Mouse (Mus musculus): ENCODE results near the gene Zbtb7b.

DNA sequence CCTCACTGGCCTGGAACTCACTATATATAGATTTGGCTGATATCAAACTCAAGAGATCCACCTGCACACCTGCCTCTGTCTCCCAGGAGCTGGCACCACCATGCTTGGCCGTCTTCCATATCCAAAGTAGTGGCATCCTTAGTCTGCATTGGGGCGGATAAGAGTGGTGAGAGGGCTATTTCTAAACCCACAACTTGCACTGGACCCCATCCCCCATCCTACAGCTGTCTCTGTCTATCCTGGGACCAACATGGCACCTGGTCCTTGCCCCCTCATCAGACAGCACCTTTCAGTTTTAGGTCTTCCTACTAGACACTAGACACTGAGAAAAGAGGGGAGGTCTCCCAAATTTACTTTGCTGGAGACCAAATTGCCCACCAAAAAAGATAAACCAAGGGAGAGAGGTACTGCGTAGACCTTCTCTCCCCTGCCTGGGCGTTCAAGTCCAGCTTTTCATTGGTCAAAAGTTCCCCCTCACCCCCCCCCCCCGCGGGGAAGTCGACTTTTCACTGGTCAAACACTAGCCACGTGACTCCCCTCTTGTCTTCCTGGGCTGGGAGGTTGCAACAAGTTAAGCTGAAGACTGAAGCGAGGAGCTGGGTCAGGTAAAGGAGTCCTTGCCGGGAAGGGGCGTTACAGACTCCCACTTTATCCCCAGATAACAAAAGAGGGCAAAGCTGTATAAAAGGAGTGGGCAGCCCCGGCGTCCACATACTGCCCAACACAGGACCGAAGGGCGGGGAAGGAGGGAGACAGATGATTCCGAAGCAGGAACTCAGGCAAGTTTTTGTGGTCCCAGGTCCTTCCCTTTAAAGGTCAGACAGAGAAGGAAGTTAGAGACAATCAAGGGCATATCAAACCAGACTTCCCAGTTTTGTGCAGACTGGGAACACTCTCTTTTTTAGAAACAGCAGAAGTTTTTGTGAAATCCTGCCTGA, 41.9 kb upstream of the Zbtb7b start, which contains the start of gene Pbxip1:
- TF ChIP-seq CTCF (IDR thresholded peaks at IDR 0.05; ENCODE audit: low read depth, low read length) (no peak), GATA1 (IDR thresholded peaks at IDR 0.05; ENCODE audit: borderline replicate concordance, low read length) (no peak), TAL1 (conservative IDR thresholded peaks at IDR 0.05; ENCODE audit: low read depth, low read length) (no peak), POLR2AphosphoS5 (IDR thresholded peaks at IDR 0.05; ENCODE audit: insufficient replicate concordance, low read depth, low read length) (no peak)
